Mouse (Mus musculus) midbrain, postnatal 0 days (tissue): ENCODE results near the gene Slc30a3. TPM values are rescaled to one million over a fixed set of nuclear protein-coding genes. Genes with fewer than 3 reads are reported as not detected.

Source experiments
- ATAC-seq: fragments of 200-750 bp; cut with Nextera tagmentation; 2 replicates; pipeline ENCODE4 v1.8.0; 2017; ENCODE audit warnings: moderate number of reproducible peaks, mild to moderate bottlenecking, moderate TSS enrichment, moderate library complexity; ENCODE audit not compliant: low FRiP score
- DNase-seq: peaks from one replicate; pipeline ENCODE4 v3.0.0-alpha.2; 2015; ENCODE audit warnings: low spot score
- H3K27ac ChIP-seq: fragments of 300-500 bp; sonication (generic); 2 replicates; pipeline ENCODE4 v1.5.1; 2014; ENCODE audit warnings: low read depth, mild to moderate bottlenecking, low read length, mixed read lengths
- H3K27me3 ChIP-seq: fragments of 300-500 bp; sonication (generic); 2 replicates; pipeline ENCODE4 v1.6.1; 2014; ENCODE audit warnings: low read length, control low read depth, mixed read lengths; ENCODE audit not compliant: insufficient read depth
- H3K36me3 ChIP-seq: fragments of 300-500 bp; sonication (generic); 2 replicates; pipeline ENCODE4 v1.6.1; 2014; ENCODE audit warnings: low read length, control low read depth, mixed read lengths; ENCODE audit not compliant: insufficient read depth
- H3K4me1 ChIP-seq: fragments of 300-500 bp; sonication (generic); 2 replicates; pipeline ENCODE4 v1.6.1; 2014; ENCODE audit warnings: mild to moderate bottlenecking, control low read depth, antibody characterized with exemption, low read length, mixed read lengths; ENCODE audit not compliant: insufficient read depth
- H3K4me2 ChIP-seq: fragments of 300-500 bp; sonication (generic); 2 replicates; pipeline ENCODE4 v1.6.1; 2014; ENCODE audit warnings: low read depth, mild to moderate bottlenecking, low read length, mixed read lengths; ENCODE audit not compliant: poor library complexity, severe bottlenecking
- H3K4me3 ChIP-seq: fragments of 300-500 bp; sonication (generic); 2 replicates; pipeline ENCODE4 v1.5.1; 2014; ENCODE audit warnings: low read depth, mild to moderate bottlenecking, low read length, moderate library complexity
- H3K9ac ChIP-seq: fragments of 300-500 bp; sonication (generic); replicated peaks from 2 replicates; pipeline ENCODE4 v1.6.1; 2014; ENCODE audit warnings: mild to moderate bottlenecking, low read length, moderate library complexity, mixed read lengths; ENCODE audit not compliant: poor library complexity, severe bottlenecking
- H3K9me3 ChIP-seq: fragments of 300-500 bp; sonication (generic); 2 replicates; pipeline ENCODE4 v1.6.1; 2016; ENCODE audit warnings: low read length, control low read depth
- CTCF ChIP-seq: IDR thresholded peaks from 2 replicates; pipeline ENCODE4 v1.5.1; 2016; ENCODE audit warnings: antibody characterized with exemption, mild to moderate bottlenecking
- WGBS: fragments of 180-500 bp; shearing (Covaris S2); extraction: QIAGEN DNeasy Blood & Tissue Kit; methylation state at CpG from one replicate; pipeline ENCODE4 v1.1.7; 2014; 5-methylcytosine and 5-hydroxymethylcytosine counted together
- polyA plus RNA-seq: library from polyadenylated mRNA; unstranded; fragments of >200 nt; fragmentation: Nextera tagmentation; extraction: Ambion mirVana; gene quantifications from 2 replicates; pipeline ENCODE4 v1.2.1, GENCODE M21; 2015
- total RNA-seq: library from RNA; depleted of rRNA; stranded (reverse); fragments of >200 nt; gene quantifications from 2 replicates; pipeline ENCODE4 v1.2.3, GENCODE M21; 2014; rRNA removed

The Slc30a3 gene
- total RNA-seq (19.3 and 24.1 TPM in 2 replicates), polyA plus RNA-seq (14.0 and 20.6 TPM in 2 replicates)

GRCm38 (mm10) chr5:31108000-31108490 lies at the start of gene Slc30a3:
Gene Slc30a3, minus strand, starts transcription at chr5:31108237.
- Histone ChIP-seq H3K4me2 (no peak within 1 kb of the TSS), H3K36me3 (no peaks in the 10 kb centered on the region), H3K9me3 (no peaks in the 10 kb centered on the region), H3K4me3 (no peak within 1 kb of the TSS), H3K27ac (no peak within 1 kb of the TSS), H3K4me1 (no peaks in the 10 kb centered on the region), H3K27me3 (no peaks in the 10 kb centered on the region), H3K9ac (no peak within 1 kb of the TSS)
- no peak for TF ChIP-seq CTCF
- DNase-seq (no peak), ATAC-seq (no peak)
- WGBS, result 94% methylated on average over 18 of the region's 18 CpGs

GRCm38 (mm10) chr5:31154152-31154553 lies 46.1 kb upstream of the Slc30a3 start, which contains the start of gene Mpv17:
Gene Mpv17, minus strand, starts transcription at chr5:31154251.
- WGBS, result under 1% methylated on average over 19 of the region's 19 CpGs
- peak within 1 kb of the TSS; percentile 70 for H3K4me2 ChIP-seq
- H3K9me3 ChIP-seq, result no peaks in the 10 kb centered on the region
- peak within 1 kb of the TSS; percentile 69 for H3K9ac ChIP-seq
- H3K4me3 ChIP-seq, result peak within 1 kb of the TSS; percentile 61
- H3K27ac ChIP-seq, result peak within 1 kb of the TSS; percentile 72
- peaks cover 5% of the 10 kb centered on the region; the same call in 1 of the 2 replicates for H3K4me1 ChIP-seq
- peaks cover 27% of the 10 kb centered on the region for H3K36me3 ChIP-seq
- no peak for TF ChIP-seq CTCF
- ATAC-seq (peak; percentile 94), DNase-seq (peak; percentile 90)
- no peaks in the 10 kb centered on the region for H3K27me3 ChIP-seq

GRCm38 (mm10) chr5:31153516-31154151 lies 45.6 kb upstream of the Slc30a3 start:
- peak; percentile 21; the same call in 1 of the 2 replicates for ATAC-seq
- peak overlapping the region; percentile 70 for H3K4me2 ChIP-seq
- H3K9ac ChIP-seq, result peak overlapping the region; percentile 69
- H3K27ac ChIP-seq, result 0 out of 2 replicates have a peak overlapping the region, but pooled peaks have one; percentile 72
- H3K36me3 ChIP-seq, result peaks cover 22% of the 10 kb centered on the region
- H3K9me3 ChIP-seq, result no peaks in the 10 kb centered on the region
- no peaks in the 10 kb centered on the region for H3K27me3 ChIP-seq
- no peak for DNase-seq
- WGBS, result 35% methylated on average over 6 of the region's 6 CpGs
- H3K4me3 ChIP-seq, result peak overlapping the region; percentile 61
- TF ChIP-seq CTCF, result no peak
- H3K4me1 ChIP-seq, result peaks cover 5% of the 10 kb centered on the region; the same call in 1 of the 2 replicates

GRCm38 (mm10) chr5:31151746-31152145 lies 43.7 kb upstream of the Slc30a3 start:
- ATAC-seq (no peak), DNase-seq (no peak)
- no peak for TF ChIP-seq CTCF
- peaks cover 5% of the 10 kb centered on the region; the same call in 1 of the 2 replicates for H3K36me3 ChIP-seq
- no peak overlapping the region for H3K4me3 ChIP-seq
- H3K9me3 ChIP-seq, result no peaks in the 10 kb centered on the region
- 89% methylated on average over 3 of the region's 3 CpGs for WGBS
- no peak overlapping the region for H3K27ac ChIP-seq
- H3K4me2 ChIP-seq, result no peak overlapping the region
- H3K27me3 ChIP-seq, result no peaks in the 10 kb centered on the region
- H3K9ac ChIP-seq, result no peak overlapping the region
- H3K4me1 ChIP-seq, result peaks cover 5% of the 10 kb centered on the region; the same call in 1 of the 2 replicates

GRCm38 (mm10) chr5:31149781-31150180 lies 41.7 kb upstream of the Slc30a3 start:
- no peak overlapping the region for H3K9ac ChIP-seq
- DNase-seq (no peak), ATAC-seq (no peak)
- H3K4me3 ChIP-seq, result no peak overlapping the region
- H3K9me3 ChIP-seq, result no peaks in the 10 kb centered on the region
- H3K27me3 ChIP-seq, result no peaks in the 10 kb centered on the region
- no peak overlapping the region for H3K27ac ChIP-seq
- 0 out of 2 replicates have a peak, but pooled peaks cover 2% of the 10 kb centered on the region for H3K36me3 ChIP-seq
- TF ChIP-seq CTCF, result no peak
- no peak overlapping the region for H3K4me2 ChIP-seq
- WGBS, result 92% methylated on average over 4 of the region's 4 CpGs
- peaks cover 5% of the 10 kb centered on the region; the same call in 1 of the 2 replicates for H3K4me1 ChIP-seq

GRCm38 (mm10) chr5:31138968-31139425 lies 31.0 kb upstream of the Slc30a3 start:
- Histone ChIP-seq H3K4me2 (no peak overlapping the region; the same call in 1 of the 2 replicates), H3K27ac (no peak overlapping the region), H3K4me3 (peak overlapping the region; percentile 36; the same call in 1 of the 2 replicates), H3K27me3 (peaks cover 44% of the 10 kb centered on the region), H3K9me3 (no peaks in the 10 kb centered on the region), H3K36me3 (0 out of 2 replicates have a peak, but pooled peaks cover 2% of the 10 kb centered on the region), H3K4me1 (peaks cover 12% of the 10 kb centered on the region; the same call in 1 of the 2 replicates), H3K9ac (no peak overlapping the region)
- 11% methylated on average over 9 of the region's 9 CpGs for WGBS
- no peak for TF ChIP-seq CTCF
- DNase-seq (no peak), ATAC-seq (no peak)
